Mouse (Mus musculus) thymus, adult 2 months (tissue): ENCODE data around the gene Cacna1d.

ENCODE experiments used
- CTCF ChIP-seq: fragments of 200-500 bp; IDR thresholded peaks from 2 replicates; pipeline ENCODE4 v1.5.1; 2012; ENCODE audit warnings: mild to moderate bottlenecking, control low read depth, low read length, moderate library complexity, borderline replicate concordance; ENCODE audit not compliant: control insufficient read depth, poor library complexity, insufficient read depth; ENCODE audit errors: extremely low read depth
- POLR2A ChIP-seq: fragments of 200-500 bp; IDR thresholded peaks from 2 replicates; pipeline ENCODE4 v1.6.1; 2012; ENCODE audit warnings: mild to moderate bottlenecking, low read length, control low read depth, moderate library complexity; ENCODE audit not compliant: control insufficient read depth, poor library complexity, insufficient read depth; ENCODE audit errors: extremely low read depth

- TF ChIP-seq POLR2A (no peak), CTCF (no peak)
Measured at GRCm38 (mm10) chr14:30430446-30430845, 60.8 kb downstream of the Cacna1d start.
